Mouse (Mus musculus): Measurements from ENCODE around the gene Btaf1. TPM values are rescaled to one million over a fixed set of nuclear protein-coding genes. Genes with fewer than 3 reads are reported as not detected.

Btaf1 gene
- 9.0 and 9.8 TPM in 2 replicates for polyA plus RNA-seq (2015; fragmentation: Nextera tagmentation; extraction: Ambion mirVana)

DNA sequence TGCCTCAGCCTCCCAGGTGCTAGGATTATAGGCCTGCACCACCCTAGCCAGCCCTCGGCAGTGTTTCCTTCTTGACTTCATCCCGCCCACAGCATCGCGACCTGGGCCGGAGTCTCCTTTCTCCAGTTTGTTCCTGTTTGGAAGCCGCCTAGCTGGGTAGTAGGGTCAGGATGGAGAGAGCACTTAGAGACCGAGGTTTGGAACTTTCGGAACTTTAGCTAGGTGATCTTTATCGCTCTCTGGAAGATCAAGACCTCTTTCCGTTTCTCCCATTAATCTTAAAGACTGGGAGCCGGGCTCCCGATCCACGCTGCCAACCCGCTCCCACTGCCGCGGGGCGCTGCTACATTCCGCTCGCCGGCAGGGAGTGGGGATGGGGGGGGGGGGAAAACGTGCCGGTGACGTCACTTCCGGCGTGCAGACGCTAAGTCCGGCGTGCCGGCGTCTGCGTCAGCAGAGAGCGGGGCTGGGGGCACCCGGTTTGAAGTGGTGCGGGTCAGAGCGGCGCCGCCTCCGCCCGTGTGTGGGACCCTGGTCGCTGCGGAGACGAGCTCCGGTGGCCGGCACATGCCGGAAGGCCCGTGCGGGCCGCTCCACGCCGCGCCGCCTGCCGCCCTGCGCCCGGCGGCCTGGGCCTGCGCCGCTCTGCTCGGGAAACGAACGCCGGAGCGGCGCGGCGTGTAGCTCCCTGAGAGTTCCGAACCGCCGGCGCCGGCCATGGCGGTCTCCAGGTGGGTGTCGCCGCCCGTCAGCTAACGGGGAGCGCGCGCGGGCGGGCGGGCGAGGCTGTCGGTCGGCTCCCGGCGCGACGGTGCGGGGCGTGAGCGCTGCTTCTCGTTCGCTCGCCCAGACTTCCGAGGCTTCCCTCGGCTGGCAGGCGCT is at the start of gene Btaf1:
Gene Btaf1 (plus strand): TSS at position 409 of the 882 bp plus-strand sequence.
- Histone ChIP-seq H3K27me3 (no peaks in the 10 kb centered on the region), H3K4me2 (peak within 1 kb of the TSS; percentile 73), H3K36me3 (no peaks in the 10 kb centered on the region), H3K27ac (replicated peaks) (peak within 1 kb of the TSS; percentile 97), H3K9me3 (no peaks in the 10 kb centered on the region), H3K4me3 (peak within 1 kb of the TSS; percentile 99), H3K9ac (peak within 1 kb of the TSS; percentile 82), H3K4me1 (replicated peaks) (peaks cover 25% of the 10 kb centered on the region)
- ATAC-seq (ENCODE audit: low FRiP score, low read depth): peak; percentile 98
- 0% methylated on average over 92 of the region's 98 CpGs for WGBS

DNA sequence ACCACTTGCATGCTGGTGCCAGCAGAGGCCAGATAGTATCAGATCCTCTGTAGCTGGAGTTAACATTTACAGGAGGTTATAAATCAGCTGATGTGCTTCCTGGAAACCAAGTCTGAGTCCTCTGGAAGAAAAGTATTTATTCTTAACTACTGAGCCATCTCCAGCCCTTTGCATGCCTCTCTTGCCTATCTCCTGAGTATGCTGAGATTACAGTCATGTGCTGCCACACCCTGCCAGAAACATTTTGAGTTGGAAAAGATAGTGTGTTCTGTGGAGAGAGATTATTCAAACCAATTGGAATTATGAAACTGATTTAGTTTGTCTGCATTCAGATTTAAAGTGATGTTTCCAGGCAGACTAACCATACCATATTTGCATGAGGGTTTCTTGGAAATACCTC is 48.5 kb upstream of the Btaf1 start:
- Histone ChIP-seq H3K36me3 (peaks cover 82% of the 10 kb centered on the region), H3K4me2 (no peak overlapping the region), H3K27me3 (no peaks in the 10 kb centered on the region), H3K9me3 (no peaks in the 10 kb centered on the region), H3K4me3 (no peak overlapping the region), H3K4me1 (replicated peaks) (no peaks in the 10 kb centered on the region), H3K9ac (no peak overlapping the region), H3K27ac (replicated peaks) (no peak overlapping the region)
- ATAC-seq (ENCODE audit: low FRiP score, low read depth): no peak

- Histone ChIP-seq H3K36me3 (peaks cover 84% of the 10 kb centered on the region), H3K4me2 (no peak overlapping the region), H3K4me1 (replicated peaks) (no peaks in the 10 kb centered on the region), H3K27me3 (no peaks in the 10 kb centered on the region), H3K9me3 (no peaks in the 10 kb centered on the region), H3K27ac (replicated peaks) (no peak overlapping the region), H3K4me3 (no peak overlapping the region), H3K9ac (no peak overlapping the region)
- ATAC-seq (ENCODE audit: low FRiP score, low read depth): no peak
- WGBS: 80% methylated on average over 11 of the region's 11 CpGs
These were observed 47.0 kb upstream of the Btaf1 start for GRCm38 (mm10) chr19:36878743-36879495.

DNA sequence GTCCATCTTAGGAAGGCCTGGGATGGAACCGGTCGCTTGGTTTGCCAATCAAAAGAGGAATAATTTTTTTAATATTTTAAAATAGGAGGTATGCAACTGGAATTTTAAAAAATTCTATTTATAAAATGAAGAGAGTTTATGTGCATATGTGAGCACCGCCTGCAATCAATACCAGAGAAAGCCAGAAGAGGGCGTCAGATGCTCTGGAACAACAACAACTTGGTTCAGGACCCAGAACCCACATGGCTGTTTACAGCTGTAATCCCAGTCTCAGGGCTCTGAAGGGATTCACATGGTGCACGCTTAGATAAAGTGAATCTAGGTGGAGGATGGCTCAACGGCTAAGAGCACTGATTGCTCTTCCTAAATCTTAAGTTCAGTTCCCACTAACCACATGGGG is 42.8 kb upstream of the Btaf1 start:
- Histone ChIP-seq H3K4me3 (no peak overlapping the region), H3K9me3 (no peaks in the 10 kb centered on the region), H3K4me2 (no peak overlapping the region), H3K27me3 (no peaks in the 10 kb centered on the region), H3K36me3 (peaks cover 86% of the 10 kb centered on the region), H3K9ac (no peak overlapping the region), H3K4me1 (replicated peaks) (no peaks in the 10 kb centered on the region), H3K27ac (replicated peaks) (no peak overlapping the region)
- no peak for ATAC-seq (ENCODE audit: low FRiP score, low read depth)
- WGBS: 72% methylated on average over 6 of the region's 6 CpGs

GRCm38 (mm10) chr19:36886316-36886715 is 39.6 kb upstream of the Btaf1 start:
- Histone ChIP-seq H3K4me2 (no peak overlapping the region), H3K27ac (replicated peaks) (no peak overlapping the region), H3K9ac (no peak overlapping the region), H3K9me3 (no peaks in the 10 kb centered on the region), H3K36me3 (peaks cover 91% of the 10 kb centered on the region), H3K27me3 (no peaks in the 10 kb centered on the region), H3K4me3 (no peak overlapping the region), H3K4me1 (replicated peaks) (no peaks in the 10 kb centered on the region)
- WGBS: 70% methylated on average over 2 of the region's 2 CpGs
- no peak for ATAC-seq (ENCODE audit: low FRiP score, low read depth)

DNA sequence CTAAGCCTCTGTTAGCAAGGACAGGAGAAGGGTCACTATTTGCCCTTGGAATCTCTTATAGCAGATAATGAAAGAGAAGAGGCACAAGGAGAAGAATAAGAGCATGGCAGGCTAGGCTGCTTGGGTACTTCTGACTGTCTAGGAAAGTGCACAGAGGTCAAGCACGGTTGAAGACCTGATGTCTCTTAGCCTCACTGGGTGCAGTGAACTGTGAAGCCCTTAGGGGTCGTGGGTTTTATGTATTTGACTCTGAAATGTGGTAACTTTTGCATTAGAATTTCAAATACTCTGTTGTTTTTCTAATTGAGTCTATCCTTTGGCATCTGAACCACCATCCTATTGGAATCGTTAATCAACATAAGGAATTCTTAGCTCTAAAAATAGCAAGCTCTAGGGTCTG is 38.2 kb upstream of the Btaf1 start:
- H3K9me3 ChIP-seq: no peaks in the 10 kb centered on the region
- H3K27ac ChIP-seq (replicated peaks): no peak overlapping the region
- no peak for ATAC-seq (ENCODE audit: low FRiP score, low read depth)
- peaks cover 89% of the 10 kb centered on the region for H3K36me3 ChIP-seq
- WGBS: 32% methylated on average over 3 of the region's 3 CpGs
- H3K4me2 ChIP-seq: no peak overlapping the region
- no peaks in the 10 kb centered on the region for H3K27me3 ChIP-seq
- no peak overlapping the region for H3K9ac ChIP-seq
- H3K4me3 ChIP-seq: no peak overlapping the region
- H3K4me1 ChIP-seq (replicated peaks): no peaks in the 10 kb centered on the region

DNA sequence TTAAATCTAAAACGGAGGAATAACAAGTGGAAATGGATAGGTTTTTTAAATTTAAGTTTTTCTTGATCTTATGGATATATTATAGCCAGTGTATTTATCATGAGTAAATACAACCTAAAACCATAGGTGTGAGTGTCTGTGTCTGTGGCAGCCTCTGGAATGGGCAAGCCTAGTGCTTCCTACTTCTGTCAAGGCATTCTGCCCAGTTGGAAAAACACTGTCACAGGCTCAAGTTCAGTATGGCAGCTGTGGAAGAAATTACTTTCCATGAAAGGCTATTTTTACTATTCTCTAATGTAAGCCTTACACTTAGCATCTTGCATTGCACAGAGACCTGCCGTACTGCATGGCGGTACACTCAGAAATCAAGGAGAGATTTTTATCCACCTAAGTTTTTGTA is 34.1 kb upstream of the Btaf1 start:
- Histone ChIP-seq H3K36me3 (peaks cover 68% of the 10 kb centered on the region), H3K27ac (replicated peaks) (no peak overlapping the region), H3K9ac (no peak overlapping the region), H3K9me3 (no peaks in the 10 kb centered on the region), H3K4me2 (no peak overlapping the region), H3K4me1 (replicated peaks) (peaks cover 5% of the 10 kb centered on the region), H3K4me3 (no peak overlapping the region), H3K27me3 (no peaks in the 10 kb centered on the region)
- ATAC-seq (ENCODE audit: low FRiP score, low read depth): no peak
- WGBS: 97% methylated on average over 3 of the region's 3 CpGs

GRCm38 (mm10) chr19:36896791-36897569 is 28.9 kb upstream of the Btaf1 start:
- ATAC-seq (ENCODE audit: low FRiP score, low read depth): peak; percentile 87
- Histone ChIP-seq H3K9me3 (no peaks in the 10 kb centered on the region), H3K36me3 (peaks cover 21% of the 10 kb centered on the region), H3K27me3 (no peaks in the 10 kb centered on the region), H3K9ac (no peak overlapping the region), H3K27ac (replicated peaks) (peak overlapping the region; percentile 71), H3K4me3 (no peak overlapping the region), H3K4me1 (replicated peaks) (peaks cover 13% of the 10 kb centered on the region), H3K4me2 (no peak overlapping the region)
- 7% methylated on average over 10 of the region's 10 CpGs for WGBS

DNA sequence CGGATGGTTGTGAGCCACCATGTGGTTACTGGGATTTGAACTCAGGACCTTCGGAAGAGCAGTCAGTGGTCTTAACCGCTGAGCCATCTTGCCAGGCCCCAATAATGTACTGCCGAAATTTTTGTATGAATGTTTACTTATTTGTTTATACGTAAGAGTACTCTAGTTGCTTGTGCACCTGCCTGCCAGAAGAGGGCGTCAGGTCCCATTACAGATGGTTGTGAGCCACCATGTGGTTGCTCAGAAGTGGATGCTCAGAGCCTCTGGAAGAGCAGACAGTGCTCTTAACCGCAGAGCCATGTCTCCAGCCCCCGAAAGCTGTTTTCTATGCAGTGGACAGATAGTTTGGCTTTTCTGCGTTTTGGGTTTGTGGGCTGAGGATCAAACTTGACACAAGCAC is 28.1 kb upstream of the Btaf1 start:
- peaks cover 13% of the 10 kb centered on the region for H3K4me1 ChIP-seq (replicated peaks)
- ATAC-seq (ENCODE audit: low FRiP score, low read depth): no peak
- no peaks in the 10 kb centered on the region for H3K9me3 ChIP-seq
- no peaks in the 10 kb centered on the region for H3K27me3 ChIP-seq
- H3K27ac ChIP-seq (replicated peaks): no peak overlapping the region
- H3K9ac ChIP-seq: no peak overlapping the region
- no peak overlapping the region for H3K4me2 ChIP-seq
- H3K36me3 ChIP-seq: peaks cover 16% of the 10 kb centered on the region
- no peak overlapping the region for H3K4me3 ChIP-seq
- WGBS: 40% methylated on average over 9 of the region's 9 CpGs

GRCm38 (mm10) chr19:36903377-36903776 is 22.5 kb upstream of the Btaf1 start:
- WGBS: 31% methylated on average over 7 of the region's 7 CpGs
- ATAC-seq (ENCODE audit: low FRiP score, low read depth): no peak
- Histone ChIP-seq H3K4me3 (peak overlapping the region; percentile 56), H3K36me3 (no peaks in the 10 kb centered on the region), H3K9ac (peak overlapping the region; percentile 64), H3K4me1 (replicated peaks) (peaks cover 18% of the 10 kb centered on the region), H3K9me3 (no peaks in the 10 kb centered on the region), H3K27ac (replicated peaks) (peak overlapping the region; percentile 82), H3K4me2 (peak overlapping the region; percentile 95), H3K27me3 (no peaks in the 10 kb centered on the region)

GRCm38 (mm10) chr19:36904211-36905007 is 21.5 kb upstream of the Btaf1 start:
- Histone ChIP-seq H3K27ac (replicated peaks) (peak overlapping the region; percentile 82), H3K9me3 (no peaks in the 10 kb centered on the region), H3K9ac (peak overlapping the region; percentile 64), H3K4me3 (peak overlapping the region; percentile 56), H3K36me3 (no peaks in the 10 kb centered on the region), H3K27me3 (no peaks in the 10 kb centered on the region), H3K4me1 (replicated peaks) (peaks cover 18% of the 10 kb centered on the region), H3K4me2 (peak overlapping the region; percentile 95)
- ATAC-seq (ENCODE audit: low FRiP score, low read depth): peak; percentile 92
- WGBS: 1% methylated on average over 41 of the region's 41 CpGs
